Mouse (Mus musculus): ENCODE measurements around the gene Gng10.

Gene Gng10

GRCm38 (mm10) chr4:59034918-59035785 is at the start of gene Gng10:
Gene Gng10, plus strand, starts transcription at chr4:59035088.
- no peak for DNase-seq (ENCODE audit: extremely low spot score, low read depth, low spot score)

GRCm38 (mm10) chr4:58985157-58985648 is 49.7 kb upstream of the Gng10 start:
- no peak for DNase-seq (ENCODE audit: extremely low spot score, low read depth, low spot score)

- no peak for DNase-seq (ENCODE audit: extremely low spot score, low read depth, low spot score)
Measured at GRCm38 (mm10) chr4:58986540-58987190, 48.2 kb upstream of the Gng10 start, which contains the start of gene Ptgr1. Gene Ptgr1, minus strand, starts transcription at chr4:58987119.

GRCm38 (mm10) chr4:58989303-58989898 is 45.5 kb upstream of the Gng10 start:
- no peak for DNase-seq (ENCODE audit: extremely low spot score, low read depth, low spot score)

- DNase-seq (ENCODE audit: extremely low spot score, low read depth, low spot score) = no peak
Measured at GRCm38 (mm10) chr4:58990609-58991434, 44.1 kb upstream of the Gng10 start.

GRCm38 (mm10) chr4:58992195-58992594 is 42.7 kb upstream of the Gng10 start:
- DNase-seq (ENCODE audit: extremely low spot score, low read depth, low spot score) = no peak

GRCm38 (mm10) chr4:58994762-58995161 is 40.1 kb upstream of the Gng10 start, which contains the start of gene Dnajc25:
Gene Dnajc25, plus strand, starts transcription at chr4:58995062.
- no peak for DNase-seq (ENCODE audit: extremely low spot score, low read depth, low spot score)

- DNase-seq (ENCODE audit: extremely low spot score, low read depth, low spot score) = no peak
Measured at GRCm38 (mm10) chr4:58995251-58995693, 39.6 kb upstream of the Gng10 start.

- DNase-seq (ENCODE audit: extremely low spot score, low read depth, low spot score) = no peak
Measured at GRCm38 (mm10) chr4:58997081-58997480, 37.8 kb upstream of the Gng10 start.

- no peak for DNase-seq (ENCODE audit: extremely low spot score, low read depth, low spot score)
Measured at GRCm38 (mm10) chr4:58998688-58999087, 36.2 kb upstream of the Gng10 start.

GRCm38 (mm10) chr4:58999686-59000085 is 35.2 kb upstream of the Gng10 start:
- DNase-seq (ENCODE audit: extremely low spot score, low read depth, low spot score) = no peak

- DNase-seq (ENCODE audit: extremely low spot score, low read depth, low spot score) = no peak
Measured at GRCm38 (mm10) chr4:59000614-59001013, 34.3 kb upstream of the Gng10 start.

- no peak for DNase-seq (ENCODE audit: extremely low spot score, low read depth, low spot score)
Measured at GRCm38 (mm10) chr4:59002948-59003805, 31.7 kb upstream of the Gng10 start, which contains the start of gene Gm20503. Gene Gm20503, plus strand, starts transcription at chr4:59003210.

GRCm38 (mm10) chr4:59003806-59004200 is 31.1 kb upstream of the Gng10 start:
- DNase-seq (ENCODE audit: extremely low spot score, low read depth, low spot score) = no peak

GRCm38 (mm10) chr4:59006211-59006610 is 28.7 kb upstream of the Gng10 start:
- DNase-seq (ENCODE audit: extremely low spot score, low read depth, low spot score) = no peak

GRCm38 (mm10) chr4:59007016-59007415 is 27.9 kb upstream of the Gng10 start:
- no peak for DNase-seq (ENCODE audit: extremely low spot score, low read depth, low spot score)

GRCm38 (mm10) chr4:59007974-59008373 is 26.9 kb upstream of the Gng10 start:
- no peak for DNase-seq (ENCODE audit: extremely low spot score, low read depth, low spot score)

GRCm38 (mm10) chr4:59009186-59009585 is 25.7 kb upstream of the Gng10 start:
- DNase-seq (ENCODE audit: extremely low spot score, low read depth, low spot score) = no peak

GRCm38 (mm10) chr4:59009696-59010095 is 25.2 kb upstream of the Gng10 start:
- no peak for DNase-seq (ENCODE audit: extremely low spot score, low read depth, low spot score)

GRCm38 (mm10) chr4:59011446-59011845 is 23.4 kb upstream of the Gng10 start:
- no peak for DNase-seq (ENCODE audit: extremely low spot score, low read depth, low spot score)

Measured in hindlimb bud, embryonic 11.5 days (tissue).